Mouse (Mus musculus) right cerebral cortex, postnatal 25 days (tissue): ENCODE results near the gene Il15ra.
"Not testable (repeated sequence)": the region's sequence is repeated elsewhere in the genome, so short reads cannot be mapped to it uniquely, and the experiment has no call there.

ENCODE experiments used
- DNase-seq: peaks from one replicate; pipeline ENCODE4 v3.0.0; 2022

Gene Il15ra

DNA sequence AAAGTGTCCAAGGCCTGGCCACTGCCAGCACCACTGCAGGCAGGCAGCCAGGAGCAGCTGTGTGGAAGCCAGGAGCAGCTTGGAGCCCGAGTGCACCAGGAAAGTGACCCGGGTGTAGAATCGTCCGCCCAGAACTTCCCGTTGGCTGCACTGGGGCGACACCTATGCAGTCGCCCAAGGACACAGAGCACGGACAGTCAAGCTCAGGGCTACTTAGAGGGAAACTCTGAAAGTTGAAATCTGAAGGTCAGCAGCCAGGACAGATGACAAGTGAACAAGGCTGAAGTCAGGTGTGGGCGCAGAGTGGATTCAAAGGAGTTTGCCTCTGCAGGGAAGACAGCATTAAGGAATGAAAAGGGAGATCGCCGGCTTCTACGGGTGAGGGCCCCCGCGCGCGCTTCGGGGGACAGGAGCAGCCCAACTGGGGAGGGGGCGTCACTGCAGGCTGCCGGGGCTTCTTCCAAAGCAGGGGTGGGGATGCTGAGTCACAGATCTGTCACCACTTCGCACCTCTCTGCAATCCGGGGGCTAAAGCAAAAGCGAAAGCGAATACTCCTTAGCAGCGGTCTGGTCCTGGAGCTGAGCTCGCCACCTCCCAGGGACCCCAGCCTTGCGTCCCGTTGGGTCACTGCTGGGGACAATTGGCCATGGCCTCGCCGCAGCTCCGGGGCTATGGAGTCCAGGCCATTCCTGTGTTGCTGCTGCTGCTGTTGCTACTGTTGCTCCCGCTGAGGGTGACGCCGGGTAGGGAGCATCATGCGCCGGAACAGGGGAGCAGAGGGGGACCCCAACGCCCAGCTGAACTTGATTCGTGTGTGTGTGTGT is at the start of gene Il15ra:
Il15ra (plus strand) TSS at position 90 of the 825 bp plus-strand sequence.
- peak; percentile 70 for DNase-seq

DNA sequence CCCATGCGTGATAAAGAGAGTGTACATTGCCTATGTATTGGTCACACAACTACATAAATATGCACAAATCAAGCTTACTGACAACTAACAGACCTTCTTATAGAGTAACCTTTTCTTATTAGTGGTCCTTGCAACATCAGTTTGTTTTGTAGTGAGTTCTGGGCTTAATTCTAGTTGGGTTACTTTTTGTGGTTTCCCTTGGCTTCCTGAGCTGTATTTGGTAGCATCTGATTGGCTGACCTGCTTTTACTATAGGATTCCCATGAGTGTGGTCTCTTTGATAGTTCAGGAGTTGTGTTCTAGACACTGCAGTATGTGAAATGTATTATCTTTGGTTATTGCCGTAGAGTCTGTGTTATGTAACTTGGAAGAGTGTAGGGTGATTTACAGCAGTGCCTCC is 47.5 kb upstream of the Il15ra start:
- no peak for DNase-seq

DNA sequence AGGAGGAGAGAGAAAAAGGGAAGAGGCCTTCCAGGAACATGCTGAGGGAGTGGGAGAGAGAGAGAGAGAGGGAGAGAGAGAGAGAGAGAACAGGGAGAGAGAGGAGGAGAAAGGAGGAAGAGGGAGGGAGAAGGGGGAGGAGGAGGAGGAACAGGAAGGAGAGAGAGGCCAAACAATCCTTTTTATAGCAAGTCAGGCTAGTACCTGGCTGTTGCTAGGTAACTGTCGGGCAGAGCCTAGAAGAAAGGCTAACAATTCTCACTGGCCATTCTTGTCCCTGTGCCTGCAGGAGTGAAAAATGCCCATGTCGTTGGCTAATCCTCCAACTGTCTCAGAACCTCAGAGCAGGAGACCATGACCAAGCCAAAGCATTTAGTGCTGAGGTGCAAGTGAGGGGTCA is 45.8 kb upstream of the Il15ra start:
- DNase-seq, result peak; percentile 12

DNA sequence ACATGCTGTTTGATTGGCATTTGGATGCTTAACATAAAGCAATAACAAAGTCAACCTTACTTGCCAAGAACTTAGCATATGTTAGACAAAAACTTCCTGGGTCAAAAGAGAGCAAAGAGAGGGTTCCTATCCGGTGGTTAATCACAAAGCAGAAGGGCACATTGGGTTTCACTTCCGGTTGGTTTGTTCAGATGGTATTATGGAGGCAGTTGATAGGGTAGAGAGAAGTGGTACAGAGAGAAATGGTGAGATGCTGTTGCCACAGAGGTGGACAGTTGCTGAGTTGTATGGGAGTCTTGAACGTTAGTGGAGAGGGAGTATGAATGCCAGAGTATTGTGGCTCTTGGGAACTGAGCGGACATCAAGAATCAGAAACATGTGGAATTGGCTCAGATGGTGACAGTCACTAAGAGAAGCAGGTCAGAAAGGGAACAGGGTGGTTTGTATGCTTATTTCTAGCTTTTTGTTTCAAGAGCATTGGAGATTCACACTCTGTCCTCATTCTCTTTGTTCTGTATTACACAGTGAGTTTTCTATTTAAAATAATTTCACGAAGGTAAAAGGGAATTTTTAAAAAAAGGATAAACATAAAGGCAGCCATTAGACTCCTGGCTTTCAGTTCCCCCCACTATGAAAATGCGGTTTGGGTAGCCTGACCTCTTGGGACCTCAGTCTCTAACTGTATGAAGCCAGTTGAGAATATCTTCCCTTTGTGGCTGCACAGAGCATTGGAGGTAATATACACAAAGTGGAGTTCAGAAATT is 42.8 kb upstream of the Il15ra start:
- no peak for DNase-seq

DNA sequence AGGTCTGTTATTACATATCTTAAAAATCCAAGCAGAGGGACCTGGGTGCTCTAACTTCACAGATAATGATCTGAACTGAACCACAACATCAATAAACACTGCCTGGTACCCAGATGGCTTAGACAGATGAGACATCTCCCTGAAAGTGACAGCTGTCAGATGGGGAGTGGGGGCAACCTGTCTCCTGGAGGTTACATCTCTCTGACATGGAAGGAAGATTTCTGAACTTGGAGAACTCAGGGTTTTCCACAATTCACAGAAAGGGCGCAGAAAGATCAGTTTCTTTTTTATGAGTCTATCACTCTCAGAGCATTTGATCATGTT is 42.2 kb upstream of the Il15ra start:
- no peak for DNase-seq

DNA sequence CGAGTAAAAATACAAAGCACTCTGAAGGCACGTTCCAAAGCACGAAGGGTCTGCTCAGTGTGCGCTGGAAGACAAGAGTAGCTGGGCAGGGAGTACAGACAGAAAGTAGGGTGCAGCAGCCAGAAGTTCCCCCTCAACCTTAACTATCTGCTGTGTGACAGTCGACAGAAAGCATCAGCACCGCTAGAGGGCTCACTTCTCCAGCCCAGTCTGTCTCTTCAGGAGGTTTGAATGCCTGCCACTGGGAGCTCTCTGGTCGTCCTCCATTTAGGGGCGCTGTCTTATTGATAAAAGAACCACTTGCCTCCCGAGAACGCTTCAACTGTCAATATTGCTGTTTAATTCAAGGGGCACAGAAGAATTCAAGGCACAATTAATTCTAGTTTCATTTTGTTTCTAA is 41.1 kb upstream of the Il15ra start:
- peak; percentile 79 for DNase-seq

DNA sequence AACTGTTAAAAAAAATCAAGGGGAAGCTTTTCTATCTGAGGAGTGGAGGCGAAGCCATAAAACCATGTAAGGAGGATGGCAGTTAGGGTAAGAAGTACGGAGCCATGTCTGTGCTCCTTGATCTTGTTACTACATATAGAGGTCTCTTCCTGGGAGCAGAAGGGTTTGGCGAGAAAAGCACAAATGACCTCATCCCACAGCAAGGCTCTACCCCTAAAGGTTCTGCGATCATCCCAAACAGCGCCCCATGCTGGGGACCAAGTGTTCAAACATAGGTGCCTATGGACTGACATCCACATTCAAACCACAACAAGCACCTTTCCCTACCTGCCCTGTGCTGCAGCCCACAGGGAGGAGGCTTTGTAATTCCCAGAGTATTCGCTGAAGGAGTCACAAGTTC is 40.7 kb upstream of the Il15ra start:
- DNase-seq, result no peak

DNA sequence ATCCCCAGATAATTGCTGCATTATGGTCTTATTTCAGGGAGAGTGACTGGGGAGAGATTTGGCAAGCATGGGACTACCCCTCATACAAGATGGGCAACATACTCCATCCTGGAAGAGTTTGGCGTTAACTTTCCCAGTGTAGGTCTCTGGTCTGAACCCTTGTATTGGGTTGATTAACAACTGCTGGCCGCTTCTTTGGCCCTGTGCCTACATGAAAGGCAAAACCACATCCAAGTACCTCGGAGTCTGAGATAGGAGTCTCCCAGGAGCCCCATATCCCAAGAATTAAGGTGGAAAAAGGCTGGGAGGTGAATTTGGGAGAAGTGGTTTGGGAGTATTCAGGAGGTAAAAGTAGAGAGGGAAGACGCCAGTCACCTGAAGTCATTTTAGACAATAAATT is 40.3 kb upstream of the Il15ra start:
- no peak for DNase-seq

DNA sequence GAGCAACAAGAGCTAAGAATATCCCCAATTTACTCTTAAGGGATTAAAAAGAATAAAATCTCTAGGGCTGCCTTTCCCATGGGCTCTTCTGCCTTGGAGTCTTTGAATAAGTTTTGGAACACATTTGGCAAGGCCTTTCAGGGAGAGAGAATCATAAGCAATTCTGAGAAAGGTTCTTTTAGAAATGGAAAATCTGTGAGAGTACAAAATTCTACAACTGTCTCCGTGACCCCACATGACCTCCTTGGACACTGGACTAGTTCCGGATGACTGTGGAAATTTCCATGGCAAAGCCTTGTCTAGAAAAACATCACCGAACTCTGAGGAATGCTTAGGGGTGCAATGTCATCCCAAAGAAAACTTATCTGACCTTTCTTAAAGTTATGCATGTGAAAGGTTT is 39.8 kb upstream of the Il15ra start:
- no peak for DNase-seq

DNA sequence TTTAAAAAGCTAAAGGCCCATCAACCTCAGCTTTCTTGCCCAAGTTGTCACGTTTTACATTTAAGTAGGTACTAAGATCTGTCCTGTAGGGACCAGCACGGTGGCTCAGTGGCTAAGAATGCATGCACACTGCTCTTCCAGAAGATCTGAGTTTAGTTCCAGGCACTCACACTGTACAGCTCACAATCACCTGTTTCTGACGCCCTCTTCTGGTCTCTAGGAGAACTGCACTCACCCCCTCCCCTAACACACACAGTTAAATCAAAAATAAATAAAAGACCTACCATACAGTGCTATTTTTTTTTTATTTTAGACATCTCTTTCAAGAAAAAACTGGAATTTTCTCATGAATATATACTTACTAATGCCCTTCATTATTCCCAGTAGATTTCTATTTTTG is 32.9 kb upstream of the Il15ra start:
- no peak for DNase-seq

DNA sequence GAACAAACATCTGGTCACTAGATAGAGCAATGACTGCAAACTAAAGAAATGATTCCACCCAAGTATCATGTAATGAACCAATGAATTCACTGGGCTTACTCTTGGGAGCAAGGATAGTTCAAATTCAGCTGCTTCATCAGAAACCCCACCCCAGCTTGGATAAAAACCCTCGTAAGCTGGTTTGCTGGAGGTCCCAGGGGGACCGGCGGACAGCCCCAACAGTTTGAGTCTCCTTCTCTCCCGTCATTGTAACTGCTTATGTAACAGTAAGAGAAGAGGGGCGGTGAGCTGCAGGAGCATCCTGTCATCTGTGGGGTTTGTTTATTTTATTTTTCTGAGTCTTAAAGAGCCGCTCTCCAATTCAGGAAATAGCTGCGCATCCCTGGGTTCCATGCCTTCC is 25.5 kb upstream of the Il15ra start:
- no peak for DNase-seq

DNA sequence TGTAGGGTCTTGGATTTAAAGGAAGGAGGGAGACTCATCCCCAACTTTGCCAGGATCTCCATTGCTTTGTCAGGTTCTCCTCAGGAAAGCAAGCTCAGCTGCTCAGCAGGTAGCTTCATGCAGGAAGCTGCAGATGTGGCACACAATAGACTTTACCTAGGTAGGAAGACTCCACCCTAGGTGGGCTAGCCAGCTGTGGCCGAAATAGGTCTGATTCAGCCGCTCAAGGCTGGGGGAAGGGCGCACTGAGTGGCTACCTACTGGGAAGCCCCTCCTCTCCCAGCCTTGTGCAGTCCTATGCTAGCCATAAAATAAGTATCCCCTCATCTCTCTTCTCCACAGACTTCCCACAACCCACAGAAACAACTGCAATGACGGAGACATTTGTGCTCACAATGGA is 22.4 kb upstream of the Il15ra start:
- no peak for DNase-seq

DNA sequence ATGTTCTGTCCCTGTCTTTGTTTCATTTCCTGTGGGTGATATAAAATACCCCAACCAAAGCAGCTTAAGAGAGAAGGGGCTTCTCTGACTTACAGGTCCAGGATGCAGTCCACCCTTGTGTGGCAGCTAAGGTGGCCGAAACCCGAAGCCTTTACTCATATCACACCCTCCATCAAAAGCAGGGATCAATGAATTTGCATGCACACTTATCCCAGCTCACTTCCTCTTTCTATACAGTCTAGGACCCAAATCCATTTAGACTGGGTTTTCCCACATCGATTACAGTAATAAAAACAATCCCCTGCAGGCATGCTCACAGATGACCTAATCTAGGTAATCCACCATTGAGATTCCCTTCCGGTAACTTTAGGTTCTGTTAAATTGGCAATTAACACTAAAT is 18.6 kb upstream of the Il15ra start:
- no peak for DNase-seq

DNA sequence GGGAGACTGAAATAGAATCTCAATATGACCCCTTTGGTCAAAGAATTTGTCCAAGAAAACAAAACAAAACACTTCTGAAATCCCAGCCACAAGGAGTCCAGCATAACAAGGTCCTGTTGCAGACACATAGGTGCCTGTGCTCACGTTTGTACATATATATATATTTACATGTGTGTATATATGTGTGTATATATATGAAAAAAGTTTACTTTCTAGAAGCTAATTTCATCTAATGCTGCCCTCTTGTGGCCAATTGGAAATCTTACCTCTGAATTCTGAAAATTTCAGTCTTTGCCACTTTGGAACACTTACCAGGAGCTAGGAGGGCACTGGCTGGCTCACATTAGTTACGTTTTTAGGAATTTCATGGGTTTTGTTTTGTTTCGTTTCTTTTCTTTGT is 17.7 kb upstream of the Il15ra start:
- no peak for DNase-seq

DNA sequence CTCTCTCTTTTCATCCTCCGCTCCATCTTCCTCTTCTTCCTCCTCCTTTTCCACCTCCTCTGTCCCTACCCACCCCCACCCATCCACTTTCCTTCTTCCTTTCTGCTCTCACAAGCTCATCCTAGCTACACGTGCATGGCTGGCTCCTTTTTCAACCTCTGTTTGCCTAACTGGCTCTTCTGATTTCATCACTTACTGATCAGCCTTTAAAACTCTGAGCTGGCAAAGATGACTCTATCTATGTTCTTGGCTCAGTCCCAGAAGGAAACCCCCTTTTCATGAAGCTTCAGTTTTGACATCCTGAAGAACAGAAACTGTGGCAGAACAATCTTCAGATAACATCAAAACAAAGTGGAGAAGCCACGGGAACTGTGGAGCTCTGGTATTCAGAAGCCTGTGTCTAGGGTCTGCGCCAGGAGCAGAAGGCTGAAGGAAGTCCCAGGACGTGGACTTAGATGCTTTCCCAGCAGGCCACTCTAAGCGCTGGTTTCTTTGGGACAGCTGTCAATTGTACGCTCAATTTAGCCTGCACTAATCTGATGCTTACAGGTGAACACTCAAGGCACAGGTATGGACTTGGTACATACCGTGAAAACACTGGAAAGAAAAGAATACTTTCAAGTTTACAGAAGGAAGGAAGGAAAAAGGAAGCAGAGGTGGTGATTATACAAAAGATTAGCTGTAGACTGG is 14.7 kb upstream of the Il15ra start:
- no peak for DNase-seq

DNA sequence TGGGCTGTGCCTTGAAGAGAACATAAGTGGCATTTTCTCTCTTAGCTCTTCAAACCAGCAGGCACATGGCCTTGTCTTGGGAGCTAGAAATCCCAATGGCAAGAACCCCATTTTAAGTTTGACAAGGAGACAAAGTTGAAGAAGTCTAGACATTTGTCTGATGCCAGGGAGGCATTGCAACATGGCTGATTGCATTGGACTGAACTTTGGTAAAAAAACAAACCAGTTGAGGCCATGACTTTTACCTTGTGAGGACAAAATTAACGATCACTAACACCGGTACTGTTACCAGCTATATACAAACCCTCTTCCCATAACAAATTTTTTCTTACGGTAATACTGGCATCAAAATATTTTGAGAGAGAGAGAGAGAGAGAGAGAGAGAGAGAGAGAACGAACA is 11.7 kb upstream of the Il15ra start:
- DNase-seq, result no peak

DNA sequence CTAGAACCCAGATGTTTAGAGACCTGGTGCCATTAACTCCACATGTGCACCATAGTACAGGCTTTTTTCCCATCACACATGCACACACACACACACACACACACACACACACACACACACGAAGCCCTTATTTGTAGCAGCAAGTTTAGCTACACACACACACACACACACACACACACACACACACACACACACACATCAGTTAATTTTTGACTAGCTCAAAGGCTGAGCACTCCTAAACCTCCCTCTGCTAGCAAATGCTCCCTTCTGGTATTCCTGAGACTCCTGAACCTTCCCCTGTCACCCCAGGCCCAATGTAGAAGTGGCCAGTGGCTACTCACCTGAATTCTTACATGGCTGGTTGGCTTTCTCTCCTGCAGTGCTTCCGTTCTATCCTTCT is 11.0 kb upstream of the Il15ra start:
- no peak for DNase-seq

DNA sequence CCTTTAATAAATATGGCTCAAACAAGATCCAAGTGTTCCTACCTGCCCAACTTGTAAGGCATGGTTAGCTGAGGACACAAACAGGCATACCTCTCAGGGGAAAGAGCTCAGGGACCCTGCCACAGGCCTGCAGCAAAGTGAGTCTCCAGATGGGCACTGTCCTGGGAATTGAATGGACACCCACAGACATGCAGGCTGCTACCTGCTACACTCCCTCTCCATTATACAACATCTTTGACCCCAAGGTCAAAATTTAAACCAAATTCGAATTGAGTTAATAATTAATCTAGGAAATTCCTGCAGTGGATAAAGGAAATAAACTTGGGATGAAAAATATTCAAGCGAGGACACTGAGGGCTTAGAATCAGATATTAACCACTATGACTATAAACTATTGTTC is 9.2 kb upstream of the Il15ra start:
- no peak for DNase-seq

DNA sequence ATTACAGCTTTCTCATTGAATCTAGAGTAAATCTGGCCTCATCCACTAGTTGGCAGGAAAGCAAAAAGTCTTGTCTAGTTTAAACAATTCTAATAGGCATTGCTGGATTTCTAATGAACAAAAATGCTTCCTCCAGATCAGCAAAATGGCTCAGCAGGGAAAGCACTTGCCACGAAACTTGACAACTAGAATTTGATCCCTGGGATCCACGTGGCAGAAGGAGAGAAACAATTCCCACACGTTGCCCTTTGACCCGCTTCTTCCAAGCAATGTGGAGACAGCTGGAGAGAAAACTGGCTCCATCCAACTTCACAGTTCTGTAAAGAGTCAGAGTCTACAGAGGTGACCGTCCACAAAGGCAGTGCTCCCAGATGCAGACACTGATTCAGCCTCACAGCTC is 6.1 kb upstream of the Il15ra start:
- DNase-seq, result no peak

DNA sequence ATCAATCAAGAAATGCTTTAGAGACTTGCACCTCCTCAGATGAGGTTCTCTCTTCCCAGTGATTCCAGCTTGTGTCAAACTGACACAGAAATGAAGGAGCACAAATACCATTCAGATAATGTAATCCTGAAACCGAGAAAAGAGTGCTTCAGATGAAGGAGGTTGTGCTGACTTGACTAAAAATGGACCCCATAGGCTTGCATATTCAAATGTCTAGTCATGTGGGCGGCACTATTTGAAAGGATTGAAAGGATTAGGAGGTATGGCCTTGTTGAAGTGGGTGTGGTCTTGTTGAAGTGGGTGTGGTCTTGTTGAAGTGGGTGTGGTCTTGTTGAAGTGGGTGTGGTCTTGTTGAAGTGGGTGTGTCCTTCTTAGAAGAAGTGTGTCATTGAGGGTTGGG is 5.2 kb upstream of the Il15ra start:
- DNase-seq, result no peak

DNA sequence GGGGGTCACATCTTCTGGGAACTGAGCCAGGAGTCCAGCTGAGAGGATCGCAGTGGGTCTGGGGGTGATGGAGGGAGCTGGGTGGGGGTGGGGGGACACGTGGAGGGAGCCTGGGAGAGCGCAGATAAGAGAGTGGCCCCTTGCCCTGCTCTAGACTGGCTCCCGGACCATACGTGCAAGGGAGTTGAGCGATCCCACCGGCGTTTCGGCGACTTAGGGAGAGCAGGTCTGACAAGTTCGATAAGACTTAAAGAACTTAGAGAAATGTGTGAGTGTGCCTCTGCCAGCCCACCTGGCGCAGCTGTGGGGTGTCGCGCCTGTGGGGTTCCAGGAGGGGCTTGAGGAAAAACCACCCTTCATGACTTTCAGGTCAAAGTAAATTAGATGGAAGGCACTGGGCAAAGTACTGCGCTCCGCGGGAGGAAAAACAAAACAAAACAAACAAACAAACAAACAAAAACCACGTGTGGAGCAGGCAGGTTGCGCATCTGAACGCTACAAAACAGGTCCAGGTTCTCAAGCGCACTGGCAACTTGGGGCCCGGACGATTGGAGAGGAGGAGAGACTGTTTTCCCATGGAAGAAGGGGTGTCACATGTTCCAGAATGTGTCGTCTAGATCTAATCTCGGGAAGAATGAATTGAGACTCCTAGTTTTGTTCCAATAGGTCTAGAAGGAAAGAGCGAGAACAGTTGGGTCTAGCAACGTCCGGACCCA is 1.1 kb downstream of the Il15ra start:
- no peak for DNase-seq

DNA sequence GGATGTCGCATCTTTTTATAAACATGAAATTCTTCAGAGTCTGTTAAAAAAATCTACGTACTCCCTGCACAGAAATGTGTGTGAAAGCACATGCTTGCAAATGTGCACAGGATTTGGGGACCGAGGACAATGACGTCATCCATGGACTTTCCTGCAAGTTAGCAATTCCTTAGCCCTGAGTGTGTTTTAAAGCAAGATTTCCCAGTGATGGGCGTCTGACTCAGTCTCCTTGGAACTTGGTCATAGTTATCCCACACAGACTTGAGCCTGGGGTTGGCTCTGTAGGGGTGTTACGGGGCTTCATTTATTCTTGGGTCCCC is 1.6 kb downstream of the Il15ra start:
- DNase-seq, result peak; percentile 28

DNA sequence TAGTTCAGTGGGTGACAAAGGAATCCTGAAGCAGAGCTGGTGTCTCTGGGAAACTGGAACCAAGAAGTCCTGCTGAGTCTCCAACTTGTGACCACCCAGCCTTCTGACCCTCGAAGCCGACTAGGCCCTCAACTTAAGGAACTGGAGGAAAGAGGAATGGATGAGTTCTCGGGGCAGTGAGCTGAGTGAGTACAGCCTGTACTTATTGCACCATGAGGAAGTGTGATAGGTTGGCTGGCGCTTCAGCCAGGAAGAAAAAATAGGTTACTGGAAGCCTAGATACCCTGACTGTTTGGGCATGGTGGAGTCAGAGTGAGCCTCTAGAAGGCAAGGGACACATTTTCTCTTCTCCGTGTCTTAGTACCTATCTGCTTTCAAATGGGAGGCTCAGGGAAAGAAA is 3.4 kb downstream of the Il15ra start:
- DNase-seq, result no peak

DNA sequence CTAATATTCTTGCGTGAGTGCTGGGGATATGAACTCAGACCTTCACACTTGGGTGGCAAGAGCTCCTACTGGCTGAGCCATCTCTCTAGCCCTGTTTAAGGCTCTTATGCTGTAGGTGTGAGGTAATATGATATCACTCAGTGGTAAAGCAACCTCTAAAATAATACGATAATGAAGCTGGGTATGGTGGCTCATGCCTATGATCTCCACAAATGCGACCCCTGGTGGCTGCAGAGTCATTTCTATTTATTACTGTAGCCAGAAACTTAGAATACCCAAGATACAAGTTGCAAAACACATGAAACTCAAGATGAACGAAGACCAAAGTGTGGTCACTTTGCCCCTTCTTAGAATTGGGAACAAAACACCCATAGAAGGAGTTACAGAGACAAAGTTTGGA is 5.0 kb downstream of the Il15ra start:
- not testable (repeated sequence) for DNase-seq
